ENCODE assay signal across 8 mouse cellular contexts in genomic region chr1:172148955-172149815, GRCm38 (mm10). TPM values are rescaled to one million over a fixed set of nuclear protein-coding genes. Genes with fewer than 3 reads are reported as not detected.
A peak's percentile ranks its signal among the peaks of the same experiment; 100 is the strongest.
DNase-seq lines count a peak whose midpoint lies in the region; ATAC-seq and TF ChIP-seq lines count a peak whose summit lies in the region.

No protein-coding gene starts in this region.

- DNase-seq in heart, adult 8-10 months (ENCODE audit: low spot score): no peak
- DNase-seq in G1E (ENCODE audit: low spot score): no peak
- no peak for DNase-seq in forebrain, embryonic 11.5 days (ENCODE audit: low spot score)
- DNase-seq in liver, embryonic 13.5 days: peak; percentile 36
- DNase-seq in stomach, postnatal 0 days (ENCODE audit: low spot score): no peak
- no peak for DNase-seq in right cerebral cortex, postnatal 4 days
- no peak for DNase-seq in testis, postnatal 14 days (ENCODE audit: low spot score)

- H3K27me3 ChIP-seq in heart, embryonic 16.5 days (ENCODE audit: control insufficient read depth, insufficient read depth, low read length): no peaks in the 10 kb centered on the region
- no peaks in the 10 kb centered on the region for H3K27me3 ChIP-seq in G1E (ENCODE audit: insufficient read depth, low read length)
- H3K27me3 ChIP-seq in forebrain, embryonic 11.5 days (ENCODE audit: control insufficient read depth, insufficient read depth, low read length): no peaks in the 10 kb centered on the region
- H3K27me3 ChIP-seq in liver, embryonic 13.5 days: no peaks in the 10 kb centered on the region
- H3K27me3 ChIP-seq in stomach, postnatal 0 days (ENCODE audit: control insufficient read depth, insufficient read depth, low read length): no peaks in the 10 kb centered on the region

- peak overlapping the region; percentile 100 for H3K9ac ChIP-seq in heart, embryonic 16.5 days (ENCODE audit: low read length)
- peak overlapping the region; percentile 84 for H3K9ac ChIP-seq in forebrain, embryonic 11.5 days (ENCODE audit: low read length)
- peak overlapping the region; percentile 99 for H3K9ac ChIP-seq in liver, embryonic 13.5 days
- peak overlapping the region; percentile 100 for H3K9ac ChIP-seq in stomach, postnatal 0 days (ENCODE audit: low read length)

- H3K36me3 ChIP-seq in heart, embryonic 16.5 days (ENCODE audit: control insufficient read depth, insufficient read depth): peaks cover 26% of the 10 kb centered on the region
- peaks cover 43% of the 10 kb centered on the region for H3K36me3 ChIP-seq in G1E (replicated peaks)
- no peaks in the 10 kb centered on the region; the same call in 1 of the 2 replicates for H3K36me3 ChIP-seq in forebrain, embryonic 11.5 days (ENCODE audit: control insufficient read depth, insufficient read depth, low read length)
- peaks cover 43% of the 10 kb centered on the region for H3K36me3 ChIP-seq in liver, embryonic 13.5 days
- H3K36me3 ChIP-seq in stomach, postnatal 0 days (ENCODE audit: control insufficient read depth, insufficient read depth, low read length): peaks cover 3% of the 10 kb centered on the region

- H3K4me1 ChIP-seq in heart, embryonic 16.5 days (ENCODE audit: control insufficient read depth, insufficient read depth, low read length): peaks cover 14% of the 10 kb centered on the region
- H3K4me1 ChIP-seq in G1E (ENCODE audit: insufficient read depth, low read depth, low read length): peaks cover 40% of the 10 kb centered on the region
- H3K4me1 ChIP-seq in forebrain, embryonic 11.5 days (replicated peaks; ENCODE audit: control insufficient read depth, insufficient read depth, low read length): peaks cover 2% of the 10 kb centered on the region; the same call in 1 of the 2 replicates
- peaks cover 36% of the 10 kb centered on the region for H3K4me1 ChIP-seq in liver, embryonic 13.5 days (replicated peaks)
- H3K4me1 ChIP-seq in stomach, postnatal 0 days (replicated peaks; ENCODE audit: control insufficient read depth, insufficient read depth): no peaks in the 10 kb centered on the region

- no peak for TF ChIP-seq CTCF in G1E (IDR thresholded peaks at IDR 0.05; ENCODE audit: low read depth, low read length)
- TF ChIP-seq CTCF in stomach, postnatal 0 days (IDR thresholded peaks at IDR 0.05; ENCODE audit: low read depth): no peak

- H3K9me3 ChIP-seq in heart, embryonic 16.5 days (replicated peaks; ENCODE audit: control insufficient read depth, low read length): no peaks in the 10 kb centered on the region
- no peaks in the 10 kb centered on the region for H3K9me3 ChIP-seq in G1E (replicated peaks)
- no peaks in the 10 kb centered on the region for H3K9me3 ChIP-seq in forebrain, embryonic 11.5 days (ENCODE audit: control insufficient read depth, low read length)
- no peaks in the 10 kb centered on the region for H3K9me3 ChIP-seq in liver, embryonic 13.5 days (replicated peaks)
- H3K9me3 ChIP-seq in stomach, postnatal 0 days (ENCODE audit: control insufficient read depth, low read length): no peaks in the 10 kb centered on the region

- H3K4me2 ChIP-seq in heart, embryonic 16.5 days (ENCODE audit: low read depth, low read length): peak overlapping the region; percentile 88
- H3K4me2 ChIP-seq in forebrain, embryonic 11.5 days (ENCODE audit: low read depth, low read length, severe bottlenecking): peak overlapping the region; percentile 85
- H3K4me2 ChIP-seq in liver, embryonic 13.5 days: peak overlapping the region; percentile 76
- peak overlapping the region; percentile 76 for H3K4me2 ChIP-seq in stomach, postnatal 0 days (replicated peaks; ENCODE audit: low read depth)

- 10% methylated on average over 19 of the region's 19 CpGs for WGBS in heart, embryonic 16.5 days
- 16% methylated on average over 19 of the region's 19 CpGs for WGBS in forebrain, embryonic 11.5 days
- 4% methylated on average over 19 of the region's 19 CpGs for WGBS in liver, embryonic 13.5 days (ENCODE audit: insufficient replicate concordance)
- 7% methylated on average over 19 of the region's 19 CpGs for WGBS in stomach, postnatal 0 days

- no peak for ATAC-seq in heart, embryonic 16.5 days (replicated peaks; ENCODE audit: extremely low read depth, insufficient read depth, low FRiP score)
- no peak for ATAC-seq in G1E (ENCODE audit: extremely low read depth, insufficient number of reproducible peaks, low FRiP score, poor library complexity, severe bottlenecking)
- no peak for ATAC-seq in forebrain, embryonic 11.5 days (replicated peaks; ENCODE audit: low FRiP score)
- peak; percentile 30 for ATAC-seq in liver, embryonic 13.5 days (ENCODE audit: low read depth)
- ATAC-seq in stomach, postnatal 0 days (ENCODE audit: low FRiP score, low TSS enrichment): no peak

- peak overlapping the region; percentile 97 for H3K27ac ChIP-seq in heart, embryonic 16.5 days (ENCODE audit: low read length)
- H3K27ac ChIP-seq in forebrain, embryonic 11.5 days (ENCODE audit: low read depth, low read length): peak overlapping the region; percentile 86; the same call in 1 of the 2 replicates
- H3K27ac ChIP-seq in liver, embryonic 13.5 days: peak overlapping the region; percentile 97
- H3K27ac ChIP-seq in stomach, postnatal 0 days (replicated peaks): peak overlapping the region; percentile 99

- TF ChIP-seq EP300 in stomach, postnatal 0 days (optimal IDR thresholded peaks at IDR 0.05): no peak

- peak overlapping the region; percentile 76 for H3K4me3 ChIP-seq in heart, embryonic 16.5 days (ENCODE audit: low read length)
- H3K4me3 ChIP-seq in G1E (ENCODE audit: low read depth, low read length): peak overlapping the region; percentile 92
- peak overlapping the region; percentile 68 for H3K4me3 ChIP-seq in forebrain, embryonic 11.5 days (ENCODE audit: low read depth, low read length)
- peak overlapping the region; percentile 95 for H3K4me3 ChIP-seq in liver, embryonic 13.5 days (replicated peaks)
- H3K4me3 ChIP-seq in stomach, postnatal 0 days (ENCODE audit: low read depth, low read length): peak overlapping the region; percentile 99

RNA-seq across cellular contexts. Expression of gene Dcaf8, which starts 1.3 kb away (rescaled TPM):
- polyA plus RNA-seq in heart, embryonic 16.5 days (2015; fragmentation: Nextera tagmentation; extraction: Ambion mirVana): 117 and 129 TPM in 2 replicates
- total RNA-seq in heart, adult 8-10 months (2022): 100 to 1,000 TPM; 120 to 132 (median 125) TPM
- total RNA-seq in G1E (2014; fragmentation: Nextera tagmentation): 82.2 and 116 TPM in 2 replicates
- 120 and 124 TPM in 2 replicates for total RNA-seq in G1E (2017)
- polyA plus RNA-seq in G1E (2012): 47.8 and 60.1 TPM in 2 replicates
- polyA plus RNA-seq in forebrain, embryonic 11.5 days (2014; fragmentation: Nextera tagmentation; extraction: Ambion mirVana): 116 and 118 TPM in 2 replicates
- 58.1 and 65.0 TPM in 2 replicates for polyA plus RNA-seq in liver, embryonic 13.5 days (2015; fragmentation: Nextera tagmentation; extraction: Ambion mirVana)
- 57.0 and 59.8 TPM in 2 replicates for polyA plus RNA-seq in stomach, postnatal 0 days (2015; fragmentation: Nextera tagmentation; extraction: Ambion mirVana)

RNA-seq across cellular contexts. Expression of gene Pex19, which starts 22.6 kb away (rescaled TPM):
- polyA plus RNA-seq in heart, embryonic 16.5 days (2015; fragmentation: Nextera tagmentation; extraction: Ambion mirVana): 130 and 135 TPM in 2 replicates
- total RNA-seq in heart, adult 8-10 months (2022): 100 to 1,000 TPM; 108 to 144 (median 125) TPM
- 47.6 and 55.4 TPM in 2 replicates for total RNA-seq in G1E (2014; fragmentation: Nextera tagmentation)
- 51.8 and 54.2 TPM in 2 replicates for total RNA-seq in G1E (2017)
- polyA plus RNA-seq in G1E (2012): 12.5 and 24.9 TPM in 2 replicates
- polyA plus RNA-seq in forebrain, embryonic 11.5 days (2014; fragmentation: Nextera tagmentation; extraction: Ambion mirVana): 146 and 150 TPM in 2 replicates
- polyA plus RNA-seq in liver, embryonic 13.5 days (2015; fragmentation: Nextera tagmentation; extraction: Ambion mirVana): 39.9 and 48.2 TPM in 2 replicates
- 82.9 and 92.0 TPM in 2 replicates for polyA plus RNA-seq in stomach, postnatal 0 days (2015; fragmentation: Nextera tagmentation; extraction: Ambion mirVana)

RNA-seq across cellular contexts. Expression of gene Pea15a, which starts 57.4 kb away (rescaled TPM):
- 181 and 193 TPM in 2 replicates for polyA plus RNA-seq in heart, embryonic 16.5 days (2015; fragmentation: Nextera tagmentation; extraction: Ambion mirVana)
- total RNA-seq in heart, adult 8-10 months (2022): 10 to 100 TPM; 41.7 to 74.1 (median 60.0) TPM
- total RNA-seq in G1E (2014; fragmentation: Nextera tagmentation) (5.9 and 7.4 TPM in 2 replicates), G1E (2017) (9.4 and 10.4 TPM in 2 replicates)
- polyA plus RNA-seq in G1E (2012): 3.2 and 4.0 TPM in 2 replicates
- polyA plus RNA-seq in forebrain, embryonic 11.5 days (2014; fragmentation: Nextera tagmentation; extraction: Ambion mirVana): 371 and 409 TPM in 2 replicates
- polyA plus RNA-seq in liver, embryonic 13.5 days (2015; fragmentation: Nextera tagmentation; extraction: Ambion mirVana): 20.9 and 22.2 TPM in 2 replicates
- 79.4 and 81.6 TPM in 2 replicates for polyA plus RNA-seq in stomach, postnatal 0 days (2015; fragmentation: Nextera tagmentation; extraction: Ambion mirVana)
